In the genomic region with DNA sequence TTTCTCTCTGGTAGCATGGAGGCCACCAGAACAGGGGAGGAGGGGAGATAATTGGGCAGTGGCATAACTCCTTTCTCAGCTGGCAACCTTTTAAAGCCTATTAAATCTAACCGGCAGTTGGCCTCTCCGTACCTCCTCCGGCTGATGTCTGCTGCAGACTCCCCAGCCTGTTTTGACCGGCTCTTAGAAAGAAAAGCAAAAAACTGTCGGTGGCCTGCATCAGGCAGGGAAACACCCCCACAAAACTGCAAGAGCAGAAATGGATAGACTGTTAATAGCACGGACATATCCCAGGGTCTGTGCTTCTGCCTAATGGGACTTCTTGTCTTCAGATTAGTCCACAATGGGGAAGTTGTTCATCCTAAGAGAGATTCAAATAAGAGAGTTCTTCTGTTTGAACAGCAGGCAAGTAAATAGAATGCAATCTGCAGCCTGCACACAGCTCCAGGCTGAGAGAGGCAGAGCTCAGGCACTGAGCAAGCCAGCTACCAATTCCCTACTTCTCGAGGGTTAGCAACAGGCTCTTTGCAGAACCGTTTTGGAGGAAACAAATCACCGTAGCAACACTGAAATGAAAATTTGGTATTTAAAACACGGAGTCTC, we compare ENCODE assay signal across 8 mouse cellular contexts. TPM values are rescaled to one million over a fixed set of nuclear protein-coding genes. Genes with fewer than 3 reads are reported as not detected.
A peak's percentile ranks its signal among the peaks of the same experiment; 100 is the strongest.
DNase-seq lines count a peak whose midpoint lies in the region; ATAC-seq and TF ChIP-seq lines count a peak whose summit lies in the region.
"Had no signal": no experiment of that assay in that cellular context is flagged by ENCODE, and none has a peak within 500 bp of the region (broad histone marks: within the 10 kb centered on the region; RNA-seq: fewer than 3 reads in every experiment).

No protein-coding gene starts in this region.

- no peaks in the 10 kb centered on the region for H3K27me3 ChIP-seq in lung, postnatal 0 days (replicated peaks; ENCODE audit: insufficient read depth, low read length)
- H3K27me3 ChIP-seq in neural tube, embryonic 15.5 days (replicated peaks): no peaks in the 10 kb centered on the region

- H3K9ac ChIP-seq in lung, postnatal 0 days (replicated peaks; ENCODE audit: low read depth): no peak overlapping the region
- H3K9ac ChIP-seq in neural tube, embryonic 15.5 days (replicated peaks): no peak overlapping the region; the same call in 1 of the 2 replicates

- no peaks in the 10 kb centered on the region for H3K36me3 ChIP-seq in lung, postnatal 0 days (ENCODE audit: insufficient read depth, low read length)
- H3K36me3 ChIP-seq in neural tube, embryonic 15.5 days: no peaks in the 10 kb centered on the region

- no peak overlapping the region for H3K4me3 ChIP-seq in lung, postnatal 0 days (ENCODE audit: low read depth, low read length)
- no peak overlapping the region for H3K4me3 ChIP-seq in neural tube, embryonic 15.5 days (replicated peaks)

- DNase-seq in lung, postnatal 0 days (ENCODE audit: low spot score): peak; percentile 19
- DNase-seq in lung, adult 18-20 months: no peak
- DNase-seq in frontal cortex, adult 2 months (ENCODE audit: extremely low spot score in 1 of 2, low spot score in 1 of 2): peak; percentile 38 to 70
- DNase-seq in left cerebral cortex, adult 9 months (ENCODE audit: low spot score in 2 of 2): peak; percentile 33 to 58
- no peak for DNase-seq in adrenal gland, postnatal 14 days

- no peak overlapping the region for H3K27ac ChIP-seq in lung, postnatal 0 days (ENCODE audit: low read length)
- H3K27ac ChIP-seq in neural tube, embryonic 15.5 days (replicated peaks): peak overlapping the region; percentile 71
- H3K27ac ChIP-seq: macrophage had no signal

- TF ChIP-seq EP300 in lung, postnatal 0 days (IDR thresholded peaks at IDR 0.05): no peak

- H3K9me3 ChIP-seq in lung, postnatal 0 days (ENCODE audit: low read length): no peaks in the 10 kb centered on the region
- H3K9me3 ChIP-seq in neural tube, embryonic 15.5 days (replicated peaks): 0 out of 2 replicates have a peak, but pooled peaks cover 5% of the 10 kb centered on the region

- no peak for ATAC-seq in lung, postnatal 0 days
- ATAC-seq in neural tube, embryonic 15.5 days (ENCODE audit: low FRiP score): peak; percentile 57
- no peak for ATAC-seq in activated CD4-positive, CD25-positive, alpha-beta regulatory T cell, adult 4 months

- TF ChIP-seq CTCF in lung, postnatal 0 days (IDR thresholded peaks at IDR 0.05): no peak

- no peak overlapping the region for H3K4me2 ChIP-seq in lung, postnatal 0 days (replicated peaks; ENCODE audit: low read depth, low read length)
- peak overlapping the region; percentile 35 for H3K4me2 ChIP-seq in neural tube, embryonic 15.5 days

- no peaks in the 10 kb centered on the region for H3K4me1 ChIP-seq in lung, postnatal 0 days (ENCODE audit: insufficient read depth, low read depth, low read length)
- H3K4me1 ChIP-seq in neural tube, embryonic 15.5 days: peaks cover 17% of the 10 kb centered on the region

- 30% methylated on average over 10 of the region's 10 CpGs for WGBS in lung, postnatal 0 days
- 13% methylated on average over 10 of the region's 10 CpGs for WGBS in neural tube, embryonic 15.5 days

RNA-seq across cellular contexts. Expression of a gene that starts 55.7 kb away (rescaled TPM):
- polyA plus RNA-seq in lung, postnatal 0 days (2015; fragmentation: Nextera tagmentation; extraction: Ambion mirVana): 6.7 and 7.4 TPM in 2 replicates
- 9.5 and 10.7 TPM in 2 replicates for polyA plus RNA-seq in frontal cortex, adult 2 months (2012; rRNA removed)
- polyA plus RNA-seq in neural tube, embryonic 15.5 days (2015; fragmentation: Nextera tagmentation; extraction: Ambion mirVana): 15.0 and 18.2 TPM in 2 replicates
- 7.1 and 8.9 TPM in 2 replicates for total RNA-seq in adrenal gland, postnatal 14 days (2021)
- 1 to 10 TPM; 5.9 to 6.9 TPM for polyA plus RNA-seq in activated CD4-positive, CD25-positive, alpha-beta regulatory T cell, adult 4 months (2017; shearing (Covaris generic))

Comparison
In these comparisons a context has a peak if more than half of its experiments do, and no peak if none do; other contexts are left out.
1. DNase-seq: peak in lung, postnatal 0 days (single experiment), frontal cortex, adult 2 months (2 of 2) and left cerebral cortex, adult 9 months (2 of 2); none in lung, adult 18-20 months (0 of 2) and adrenal gland, postnatal 14 days (single experiment).